Mouse (Mus musculus): ENCODE results near the gene Dync1i1. TPM values are rescaled to one million over a fixed set of nuclear protein-coding genes. Genes with fewer than 3 reads are reported as not detected.

The Dync1i1 gene
- total RNA-seq, 2 experiments from 2014 or later = 125 to 137 TPM

- H3K4me3 ChIP-seq = no peak overlapping the region
- H3K27ac ChIP-seq = no peak overlapping the region
- intact Hi-C loops (cut with DNase I) = no loop called here
- no peak for DNase-seq (ENCODE audit: extremely low spot score in 1 of 2, low spot score in 2 of 2)
- no peak for TF ChIP-seq CTCF (IDR thresholded peaks at IDR 0.05)
Observed at GRCm38 (mm10) chr6:6038773-6039550, 313.5 kb downstream of the Dync1i1 start.

- Histone ChIP-seq H3K27ac (no peak overlapping the region), H3K4me3 (no peak overlapping the region)
- DNase-seq (ENCODE audit: extremely low spot score in 1 of 2, low spot score in 2 of 2) = no peak
- TF ChIP-seq CTCF (IDR thresholded peaks at IDR 0.05) = no peak
- intact Hi-C loops (cut with DNase I) = no loop called here
Observed at GRCm38 (mm10) chr6:6046729-6047424, 321.4 kb downstream of the Dync1i1 start.

DNA sequence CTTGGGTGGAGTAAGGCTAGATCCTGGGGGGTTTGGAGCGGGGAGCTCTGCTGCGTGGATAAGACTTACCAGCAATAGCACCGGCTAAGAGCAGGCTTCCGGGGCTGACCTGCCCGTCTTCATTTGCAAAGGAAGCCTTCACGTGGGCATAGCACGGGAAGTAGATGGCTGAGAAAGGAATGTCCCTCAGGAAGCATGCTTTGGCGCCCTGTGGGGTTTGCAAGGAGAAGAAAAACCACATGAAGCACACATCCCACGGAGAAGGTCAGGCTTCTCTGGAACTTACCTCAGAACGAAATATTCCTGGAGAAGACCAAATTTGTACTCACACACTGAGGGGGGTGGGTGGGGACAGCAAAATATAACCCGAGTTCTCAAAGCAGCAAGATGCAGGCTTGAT is 327.3 kb downstream of the Dync1i1 start:
- intact Hi-C loops (cut with DNase I) = no loop called here
- DNase-seq (ENCODE audit: extremely low spot score in 1 of 2, low spot score in 2 of 2) = no peak
- TF ChIP-seq CTCF (IDR thresholded peaks at IDR 0.05) = no peak
- Histone ChIP-seq H3K4me3 (no peak overlapping the region), H3K27ac (no peak overlapping the region)

GRCm38 (mm10) chr6:6053946-6054345 is 328.5 kb downstream of the Dync1i1 start:
- H3K4me3 ChIP-seq = no peak overlapping the region
- no peak for TF ChIP-seq CTCF (IDR thresholded peaks at IDR 0.05)
- no peak for DNase-seq (ENCODE audit: extremely low spot score in 1 of 2, low spot score in 2 of 2)
- H3K27ac ChIP-seq = no peak overlapping the region
- intact Hi-C loops (cut with DNase I) = no loop called here

GRCm38 (mm10) chr6:6058548-6058947 is 333.1 kb downstream of the Dync1i1 start:
- DNase-seq (ENCODE audit: extremely low spot score in 1 of 2, low spot score in 2 of 2) = no peak
- no peak for TF ChIP-seq CTCF (IDR thresholded peaks at IDR 0.05)
- no peak overlapping the region for H3K27ac ChIP-seq
- H3K4me3 ChIP-seq = no peak overlapping the region
- intact Hi-C loops (cut with DNase I) = no loop called here

- Histone ChIP-seq H3K4me3 (no peak overlapping the region), H3K27ac (no peak overlapping the region)
- no peak for TF ChIP-seq CTCF (IDR thresholded peaks at IDR 0.05)
- no peak for DNase-seq (ENCODE audit: extremely low spot score in 1 of 2, low spot score in 2 of 2)
- intact Hi-C loops (cut with DNase I) = no loop called here
Observed at GRCm38 (mm10) chr6:6067201-6067600, 341.8 kb downstream of the Dync1i1 start.

DNA sequence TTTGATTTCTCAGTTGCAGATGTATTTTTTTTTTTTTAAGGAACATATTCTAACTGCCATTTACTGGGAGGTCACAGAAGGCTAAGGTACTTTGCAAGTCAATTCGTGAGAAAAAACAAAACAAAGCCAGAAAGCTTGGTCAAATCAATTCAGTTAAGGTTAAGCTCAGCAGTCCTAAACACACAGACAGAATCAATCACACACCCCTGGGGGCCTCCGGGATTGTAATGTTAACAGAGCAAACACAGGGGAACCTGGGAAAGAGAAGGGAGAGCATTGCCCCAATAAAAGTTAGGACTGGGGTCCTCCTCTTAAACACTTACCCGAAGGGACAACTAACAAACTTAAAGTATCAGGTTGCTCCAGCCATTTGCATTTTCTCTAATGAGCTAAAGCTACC is 344.6 kb downstream of the Dync1i1 start:
- no peak for TF ChIP-seq CTCF (IDR thresholded peaks at IDR 0.05)

DNA sequence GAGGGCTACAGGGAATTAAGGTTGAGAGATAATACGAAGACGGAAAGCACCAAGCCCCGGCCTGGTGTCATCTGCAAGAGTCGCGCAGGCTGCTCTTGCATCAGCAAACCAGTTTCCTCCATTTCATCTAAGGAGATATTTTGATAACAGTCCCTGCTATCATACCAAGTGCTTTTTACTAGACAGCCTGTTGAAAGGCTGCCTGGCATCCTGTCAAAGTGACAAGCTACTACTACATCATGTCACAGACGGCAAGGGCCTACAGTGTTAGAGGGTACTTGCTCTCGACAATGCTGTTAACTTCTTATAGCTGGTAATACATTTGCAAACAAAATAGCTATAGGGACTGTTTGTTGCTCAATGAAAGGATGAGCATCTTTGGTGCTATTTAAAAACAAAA is 345.6 kb downstream of the Dync1i1 start:
- intact Hi-C loops (cut with DNase I) = no loop called here
- TF ChIP-seq CTCF (IDR thresholded peaks at IDR 0.05) = no peak
- H3K27ac ChIP-seq = no peak overlapping the region
- no peak overlapping the region for H3K4me3 ChIP-seq
- no peak for DNase-seq (ENCODE audit: extremely low spot score in 1 of 2, low spot score in 2 of 2)

More for the DNA sequence above, 344.6 kb downstream of the Dync1i1 start:
- intact Hi-C loops (cut with DNase I) = no loop called here
- Histone ChIP-seq H3K4me3 (no peak overlapping the region), H3K27ac (no peak overlapping the region)
- DNase-seq (ENCODE audit: extremely low spot score in 1 of 2, low spot score in 2 of 2) = no peak

- no peak for DNase-seq (ENCODE audit: extremely low spot score in 1 of 2, low spot score in 2 of 2)
- Histone ChIP-seq H3K27ac (no peak overlapping the region), H3K4me3 (no peak overlapping the region)
- intact Hi-C loops (cut with DNase I) = no loop called here
- no peak for TF ChIP-seq CTCF (IDR thresholded peaks at IDR 0.05)
Observed at GRCm38 (mm10) chr6:6075940-6076447, 350.6 kb downstream of the Dync1i1 start.

DNA sequence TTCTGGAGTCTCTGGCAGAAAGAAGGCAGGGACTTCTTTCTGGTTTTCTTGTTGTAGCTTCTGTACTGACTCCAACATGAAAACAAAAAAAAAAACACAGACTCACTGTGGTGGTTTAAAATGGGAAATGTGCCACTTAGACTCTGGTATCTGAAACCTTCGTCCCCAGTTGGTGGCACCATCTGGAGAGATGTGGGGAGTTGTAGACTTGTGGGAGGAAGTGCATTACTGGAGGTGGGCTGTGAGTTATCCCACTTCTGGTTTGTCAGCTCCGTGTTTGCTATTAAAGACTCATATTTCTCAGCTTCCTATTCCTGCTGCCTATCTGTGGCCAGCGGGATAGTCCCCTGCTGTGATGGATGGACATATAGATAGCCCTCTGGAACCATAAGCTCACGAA is 351.8 kb downstream of the Dync1i1 start:
- no peak for DNase-seq (ENCODE audit: extremely low spot score in 1 of 2, low spot score in 2 of 2)
- intact Hi-C loops (cut with DNase I) = no loop called here
- no peak for TF ChIP-seq CTCF (IDR thresholded peaks at IDR 0.05)
- no peak overlapping the region for H3K4me3 ChIP-seq
- no peak overlapping the region for H3K27ac ChIP-seq

Other genes starting within 250 kb of the Dync1i1 start
- gene Pdk4, start 229.3 kb upstream of the Dync1i1 start, total RNA-seq (2021) = 10 to 100 TPM; 11.0 to 18.8 TPM

Measured in left cerebral cortex, adult 2 months (tissue).